Mouse (Mus musculus) forebrain, postnatal 0 days (tissue): ENCODE measurements around the gene Mras. TPM values are rescaled to one million over a fixed set of nuclear protein-coding genes. Genes with fewer than 3 reads are reported as not detected.

Experiments
- ATAC-seq: fragments of 200-750 bp; cut with Nextera tagmentation; 2 replicates; pipeline ENCODE4 v1.8.0; 2017; ENCODE audit warnings: mild to moderate bottlenecking, moderate library complexity
- DNase-seq: peaks from one replicate; pipeline ENCODE4 v3.0.0-alpha.2; 2015
- H3K27ac ChIP-seq: fragments of 300-500 bp; sonication (generic); 2 replicates; pipeline ENCODE4 v1.5.1; 2014; ENCODE audit warnings: low read depth, mild to moderate bottlenecking, antibody characterized with exemption, low read length, moderate library complexity, mixed read lengths
- H3K27me3 ChIP-seq: fragments of 300-500 bp; sonication (generic); 2 replicates; pipeline ENCODE4 v1.6.1; 2014; ENCODE audit warnings: mild to moderate bottlenecking, low read length, mixed read lengths; ENCODE audit not compliant: insufficient read depth
- H3K36me3 ChIP-seq: fragments of 300-500 bp; sonication (generic); 2 replicates; pipeline ENCODE4 v1.6.1; 2014; ENCODE audit warnings: mild to moderate bottlenecking, moderate library complexity; ENCODE audit not compliant: insufficient read depth
- H3K4me1 ChIP-seq: fragments of 300-500 bp; sonication (generic); 2 replicates; pipeline ENCODE4 v1.6.1; 2014; ENCODE audit warnings: antibody characterized with exemption; ENCODE audit not compliant: insufficient read depth
- H3K4me2 ChIP-seq: fragments of 300-500 bp; sonication (generic); 2 replicates; pipeline ENCODE4 v1.6.1; 2014; ENCODE audit warnings: low read depth, mild to moderate bottlenecking, moderate library complexity
- H3K4me3 ChIP-seq: fragments of 300-500 bp; sonication (generic); 2 replicates; pipeline ENCODE4 v1.5.1; 2014; ENCODE audit warnings: low read depth, low read length, mixed read lengths
- H3K9ac ChIP-seq: fragments of 300-500 bp; sonication (generic); 2 replicates; pipeline ENCODE4 v1.6.1; 2014; ENCODE audit warnings: mild to moderate bottlenecking
- H3K9me3 ChIP-seq: fragments of 300-500 bp; sonication (generic); 2 replicates; pipeline ENCODE4 v1.6.1; 2016; ENCODE audit warnings: low read length
- CTCF ChIP-seq: sonication (generic); IDR thresholded peaks from 2 replicates; pipeline ENCODE4 v1.5.1; 2016; ENCODE audit warnings: antibody characterized with exemption, control low read depth, low read depth
- WGBS: fragments of 180-500 bp; shearing (Covaris S2); extraction: QIAGEN DNeasy Blood & Tissue Kit; methylation state at CpG from one replicate; pipeline ENCODE4 v1.1.7; 2014; 5-methylcytosine and 5-hydroxymethylcytosine counted together
- polyA plus RNA-seq: library from polyadenylated mRNA; unstranded; fragments of >200 nt; fragmentation: Nextera tagmentation; extraction: Ambion mirVana; gene quantifications from 2 replicates; pipeline ENCODE4 v1.2.1, GENCODE M21; 2015
- total RNA-seq: library from RNA; depleted of rRNA; stranded (reverse); fragments of >200 nt; gene quantifications from 2 replicates; pipeline ENCODE4 v1.2.3, GENCODE M21; 2014

Gene Mras
- total and polyA plus RNA-seq, 2 experiments from 2014 or later, result 68.1 to 79.5 TPM

GRCm38 (mm10) chr9:99432478-99432877 lies 4.7 kb downstream of the Mras start:
- peaks cover 12% of the 10 kb centered on the region for H3K4me1 ChIP-seq
- 87% methylated on average over 4 of the region's 4 CpGs for WGBS
- H3K9ac ChIP-seq, result no peak overlapping the region
- H3K4me3 ChIP-seq, result no peak overlapping the region
- no peaks in the 10 kb centered on the region for H3K27me3 ChIP-seq
- H3K9me3 ChIP-seq, result no peaks in the 10 kb centered on the region
- H3K36me3 ChIP-seq, result no peaks in the 10 kb centered on the region
- TF ChIP-seq CTCF, result no peak
- no peak overlapping the region for H3K27ac ChIP-seq
- no peak for ATAC-seq
- DNase-seq, result no peak
- no peak overlapping the region for H3K4me2 ChIP-seq

- WGBS, result 69% methylated on average over 6 of the region's 6 CpGs
- Histone ChIP-seq H3K9ac (no peak overlapping the region), H3K4me3 (no peak overlapping the region), H3K27me3 (no peaks in the 10 kb centered on the region), H3K9me3 (no peaks in the 10 kb centered on the region), H3K4me2 (no peak overlapping the region), H3K4me1 (peaks cover 12% of the 10 kb centered on the region), H3K27ac (no peak overlapping the region), H3K36me3 (no peaks in the 10 kb centered on the region)
- ATAC-seq (no peak), DNase-seq (no peak)
- TF ChIP-seq CTCF, result no peak
These were observed 5.2 kb downstream of the Mras start for GRCm38 (mm10) chr9:99431963-99432362.

GRCm38 (mm10) chr9:99431346-99431745 lies 5.8 kb downstream of the Mras start:
- ATAC-seq, result no peak
- no peak for DNase-seq
- Histone ChIP-seq H3K27me3 (no peaks in the 10 kb centered on the region), H3K4me2 (no peak overlapping the region), H3K9ac (no peak overlapping the region), H3K27ac (no peak overlapping the region), H3K9me3 (no peaks in the 10 kb centered on the region), H3K36me3 (no peaks in the 10 kb centered on the region), H3K4me1 (peaks cover 12% of the 10 kb centered on the region), H3K4me3 (no peak overlapping the region)
- WGBS, result 86% methylated on average over 8 of the region's 8 CpGs
- no peak for TF ChIP-seq CTCF

- ATAC-seq (no peak), DNase-seq (no peak)
- H3K4me3 ChIP-seq, result no peak overlapping the region
- no peak for TF ChIP-seq CTCF
- no peak overlapping the region for H3K27ac ChIP-seq
- H3K9me3 ChIP-seq, result no peaks in the 10 kb centered on the region
- no peak overlapping the region for H3K9ac ChIP-seq
- peaks cover 12% of the 10 kb centered on the region for H3K4me1 ChIP-seq
- no peaks in the 10 kb centered on the region for H3K36me3 ChIP-seq
- 82% methylated on average over 6 of the region's 6 CpGs for WGBS
- no peak overlapping the region for H3K4me2 ChIP-seq
- H3K27me3 ChIP-seq, result no peaks in the 10 kb centered on the region
These were observed 6.4 kb downstream of the Mras start for GRCm38 (mm10) chr9:99430806-99431205.

- Histone ChIP-seq H3K9ac (no peak overlapping the region), H3K4me1 (peaks cover 10% of the 10 kb centered on the region), H3K4me3 (no peak overlapping the region), H3K27ac (no peak overlapping the region), H3K9me3 (no peaks in the 10 kb centered on the region), H3K36me3 (no peaks in the 10 kb centered on the region), H3K4me2 (no peak overlapping the region), H3K27me3 (no peaks in the 10 kb centered on the region)
- 79% methylated on average over 3 of the region's 3 CpGs for WGBS
- DNase-seq (no peak), ATAC-seq (no peak)
- no peak for TF ChIP-seq CTCF
These were observed 7.3 kb downstream of the Mras start for GRCm38 (mm10) chr9:99429845-99430244.

GRCm38 (mm10) chr9:99428601-99429331 lies 8.4 kb downstream of the Mras start:
- ATAC-seq (no peak), DNase-seq (no peak)
- Histone ChIP-seq H3K9ac (no peak overlapping the region), H3K36me3 (no peaks in the 10 kb centered on the region), H3K27me3 (no peaks in the 10 kb centered on the region), H3K4me3 (no peak overlapping the region), H3K4me2 (no peak overlapping the region), H3K27ac (no peak overlapping the region), H3K9me3 (no peaks in the 10 kb centered on the region), H3K4me1 (0 out of 2 replicates have a peak, but pooled peaks cover under 1% of the 10 kb centered on the region)
- TF ChIP-seq CTCF, result no peak
- WGBS, result 62% methylated on average over 11 of the region's 11 CpGs

GRCm38 (mm10) chr9:99425262-99425661 lies 11.9 kb downstream of the Mras start:
- H3K4me3 ChIP-seq, result no peak overlapping the region
- DNase-seq (no peak), ATAC-seq (no peak)
- no peak overlapping the region for H3K27ac ChIP-seq
- no peaks in the 10 kb centered on the region for H3K4me1 ChIP-seq
- TF ChIP-seq CTCF, result no peak
- H3K36me3 ChIP-seq, result no peaks in the 10 kb centered on the region
- H3K9me3 ChIP-seq, result no peaks in the 10 kb centered on the region
- H3K4me2 ChIP-seq, result no peak overlapping the region
- 80% methylated on average over 9 of the region's 9 CpGs for WGBS
- no peak overlapping the region for H3K9ac ChIP-seq
- no peaks in the 10 kb centered on the region for H3K27me3 ChIP-seq
